Mouse (Mus musculus): ENCODE results near the gene Mup6. TPM values are rescaled to one million over a fixed set of nuclear protein-coding genes. Genes with fewer than 3 reads are reported as not detected.
A peak's percentile ranks its signal among the peaks of the same experiment; 100 is the strongest.
"Not testable (repeated sequence)": the region's sequence is repeated elsewhere in the genome, so short reads cannot be mapped to it uniquely, and the experiment has no call there.

Mup6 gene
- polyA plus RNA-seq, 1 experiment from 2014 or later: not detected

GRCm38 (mm10) chr4:59932505-59933281 lies 31.4 kb upstream of the Mup6 start:
- H3K4me2 ChIP-seq: no peak overlapping the region
- no peaks in the 10 kb centered on the region for H3K4me1 ChIP-seq (ENCODE audit: insufficient read depth)
- DNase-seq (peak; percentile 59), ATAC-seq (ENCODE audit: insufficient read depth) (peak; percentile 85; the same call in 1 of the 2 replicates)
- no peak overlapping the region for H3K27ac ChIP-seq (ENCODE audit: low read depth)
- no peaks in the 10 kb centered on the region for H3K27me3 ChIP-seq (ENCODE audit: insufficient read depth, low read length)
- no peaks in the 10 kb centered on the region for H3K36me3 ChIP-seq (ENCODE audit: insufficient read depth)
- WGBS: 55% methylated on average over 6 of the region's 6 CpGs
- no peak overlapping the region for H3K9ac ChIP-seq
- no peak overlapping the region for H3K4me3 ChIP-seq (ENCODE audit: low read depth, low read length)
- TF ChIP-seq CTCF (IDR thresholded peaks at IDR 0.05; ENCODE audit: low read depth): peak; percentile 46
- no peaks in the 10 kb centered on the region for H3K9me3 ChIP-seq (ENCODE audit: low read depth, low read length)

- Histone ChIP-seq H3K4me3 (ENCODE audit: low read depth, low read length) (no peak overlapping the region), H3K9ac (no peak overlapping the region), H3K4me1 (ENCODE audit: insufficient read depth) (no peaks in the 10 kb centered on the region), H3K27me3 (ENCODE audit: insufficient read depth, low read length) (no peaks in the 10 kb centered on the region), H3K27ac (ENCODE audit: low read depth) (no peak overlapping the region), H3K9me3 (ENCODE audit: low read depth, low read length) (no peaks in the 10 kb centered on the region), H3K36me3 (ENCODE audit: insufficient read depth) (no peaks in the 10 kb centered on the region), H3K4me2 (no peak overlapping the region)
- WGBS: 57% methylated on average over 2 of the region's 2 CpGs
- no peak for TF ChIP-seq CTCF (IDR thresholded peaks at IDR 0.05; ENCODE audit: low read depth)
- no peak for ATAC-seq (ENCODE audit: insufficient read depth)
- DNase-seq: no peak
These were observed 26.6 kb upstream of the Mup6 start for GRCm38 (mm10) chr4:59937543-59937942.

- no peak for TF ChIP-seq CTCF (IDR thresholded peaks at IDR 0.05; ENCODE audit: low read depth)
These were observed 3.5 kb upstream of the Mup6 start, which contains the start of gene Mup4 for GRCm38 (mm10) chr4:59960610-59961009. Mup4 (minus strand) TSS chr4:59960710.

GRCm38 (mm10) chr4:59997894-59998293 lies 33.8 kb downstream of the Mup6 start:
- not testable (repeated sequence) for H3K4me2 ChIP-seq; H3K9ac ChIP-seq; H3K36me3 ChIP-seq (ENCODE audit: insufficient read depth); H3K9me3 ChIP-seq (ENCODE audit: low read depth, low read length); H3K27ac ChIP-seq (ENCODE audit: low read depth); ATAC-seq (ENCODE audit: insufficient read depth); H3K4me1 ChIP-seq (ENCODE audit: insufficient read depth); H3K27me3 ChIP-seq (ENCODE audit: insufficient read depth, low read length); DNase-seq; H3K4me3 ChIP-seq (ENCODE audit: low read depth, low read length)

More at GRCm38 (mm10) chr4:59960610-59961009, 3.5 kb upstream of the Mup6 start, which contains the start of gene Mup4:
- H3K4me2 ChIP-seq: no peak within 1 kb of the TSS
- H3K27ac ChIP-seq (ENCODE audit: low read depth): no peak within 1 kb of the TSS
- no peaks in the 10 kb centered on the region for H3K36me3 ChIP-seq (ENCODE audit: insufficient read depth)
- H3K9ac ChIP-seq: no peak within 1 kb of the TSS
- no peak within 1 kb of the TSS for H3K4me3 ChIP-seq (ENCODE audit: low read depth, low read length)
- ATAC-seq (ENCODE audit: insufficient read depth) (no peak), DNase-seq (no peak)
- no peaks in the 10 kb centered on the region for H3K27me3 ChIP-seq (ENCODE audit: insufficient read depth, low read length)
- H3K9me3 ChIP-seq (ENCODE audit: low read depth, low read length): no peaks in the 10 kb centered on the region
- no peaks in the 10 kb centered on the region for H3K4me1 ChIP-seq (ENCODE audit: insufficient read depth)
- 58% methylated on average over 3 of the region's 3 CpGs for WGBS

- not testable (repeated sequence) for H3K36me3 ChIP-seq (ENCODE audit: insufficient read depth); H3K9me3 ChIP-seq (ENCODE audit: low read depth, low read length); ATAC-seq (ENCODE audit: insufficient read depth); H3K9ac ChIP-seq; H3K4me3 ChIP-seq (ENCODE audit: low read depth, low read length); H3K27me3 ChIP-seq (ENCODE audit: insufficient read depth, low read length); DNase-seq; H3K27ac ChIP-seq (ENCODE audit: low read depth); H3K4me2 ChIP-seq; H3K4me1 ChIP-seq (ENCODE audit: insufficient read depth)
- WGBS: 87% methylated on average over 7 of the region's 7 CpGs
These were observed 56.0 kb downstream of the Mup6 start for GRCm38 (mm10) chr4:60020141-60020540.

- H3K4me1 ChIP-seq (ENCODE audit: insufficient read depth); DNase-seq; H3K9ac ChIP-seq; ATAC-seq (ENCODE audit: insufficient read depth); H3K4me2 ChIP-seq; H3K36me3 ChIP-seq (ENCODE audit: insufficient read depth); H3K27me3 ChIP-seq (ENCODE audit: insufficient read depth, low read length); H3K27ac ChIP-seq (ENCODE audit: low read depth); H3K4me3 ChIP-seq (ENCODE audit: low read depth, low read length); H3K9me3 ChIP-seq (ENCODE audit: low read depth, low read length): not testable (repeated sequence)
- WGBS: 68% methylated on average over 13 of the region's 13 CpGs
These were observed 65.4 kb downstream of the Mup6 start for GRCm38 (mm10) chr4:60029334-60030111.

Other genes starting within 250 kb of the Mup6 start
- gene Inip, start 162.7 kb upstream of the Mup6 start, polyA plus RNA-seq (2014; fragmentation: Nextera tagmentation; extraction: Ambion mirVana): 60.7 and 64.7 TPM in 2 replicates
- gene Snx30, start 158.5 kb upstream of the Mup6 start, polyA plus RNA-seq (2014; fragmentation: Nextera tagmentation; extraction: Ambion mirVana): 9.8 and 10.6 TPM in 2 replicates
- gene Slc46a2, start 49.2 kb upstream of the Mup6 start, polyA plus RNA-seq (2014; fragmentation: Nextera tagmentation; extraction: Ambion mirVana): 0.07 and 0.12 TPM in 2 replicates
- gene Mup4, start 3.6 kb upstream of the Mup6 start, polyA plus RNA-seq (2014; fragmentation: Nextera tagmentation; extraction: Ambion mirVana): not detected in 2 replicates
- not detected in 2 replicates for gene Mup7, start 106.2 kb downstream of the Mup6 start, polyA plus RNA-seq (2014; fragmentation: Nextera tagmentation; extraction: Ambion mirVana)
- gene Mup2, start 190.0 kb downstream of the Mup6 start, polyA plus RNA-seq (2014; fragmentation: Nextera tagmentation; extraction: Ambion mirVana): not detected in 2 replicates

Measured in lung, embryonic 14.5 days (tissue).